Mouse (Mus musculus): ENCODE data around the gene Rnasek.

DNA sequence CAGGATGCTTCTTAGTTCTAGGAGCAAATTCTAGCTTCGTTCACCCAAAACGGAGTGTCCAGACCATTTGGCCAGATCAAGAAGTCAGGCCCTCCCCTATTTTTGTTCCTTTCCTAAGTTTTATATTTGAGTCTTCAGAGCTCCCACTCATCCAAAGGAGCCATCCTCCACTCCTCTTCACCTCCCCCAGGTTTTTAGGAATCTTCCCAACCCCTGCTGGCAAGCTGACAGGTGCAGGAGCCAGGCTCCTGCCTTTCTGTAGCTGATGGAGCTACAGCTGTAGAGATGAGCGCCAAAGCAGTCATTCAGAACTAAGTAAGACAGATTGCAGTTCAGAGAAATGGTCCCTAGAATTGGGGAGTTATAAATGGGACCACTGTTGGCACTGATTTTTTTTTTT is 39.3 kb upstream of the Rnasek start:
- no peak for TF ChIP-seq CTCF (IDR thresholded peaks at IDR 0.05; ENCODE audit: low read depth)
- no peak for TF ChIP-seq EP300 (IDR thresholded peaks at IDR 0.05; ENCODE audit: low read depth)
